Mouse (Mus musculus) ES-Bruce4 (cell line): ENCODE measurements around the gene Ptdss2.

Source experiments
- CTCF ChIP-seq: IDR thresholded peaks from one replicate; pipeline ENCODE4 v1.8.1; 2011; ENCODE audit warnings: low read depth, low read length
- EP300 ChIP-seq: IDR thresholded peaks from 2 replicates; pipeline ENCODE4 v1.6.1; 2011; ENCODE audit warnings: low read depth, low read length; ENCODE audit not compliant: insufficient read depth
- POLR2A ChIP-seq: IDR thresholded peaks from one replicate; pipeline ENCODE4 v1.8.1; 2011; ENCODE audit warnings: low read length; ENCODE audit not compliant: insufficient read depth

GRCm38 (mm10) chr7:141088473-141088872 is 33.7 kb upstream of the Ptdss2 start:
- TF ChIP-seq POLR2A (no peak), CTCF (no peak), EP300 (no peak)
